Mouse (Mus musculus) MEL (cell line): ENCODE measurements around the gene Taf5.

Experiments
- CTCF ChIP-seq, 3 experiments: IDR thresholded peaks in 2 of 3; conservative IDR thresholded peaks in 1 of 3; 2 replicates each; pipeline ENCODE4 v1.5.1; 2011 to 2012; ENCODE audit warnings: low read length in 3 of 3, low read depth in 2 of 3, mild to moderate bottlenecking in 2 of 3, improper control_type of control experiment in 1 of 3, inconsistent platforms in 1 of 3, mixed read lengths in 1 of 3, moderate library complexity in 1 of 3; ENCODE audit not compliant: control insufficient read depth in 1 of 3, insufficient read depth in 1 of 3, poor library complexity in 1 of 3, severe bottlenecking in 1 of 3
- ELF1 ChIP-seq: IDR thresholded peaks from 2 replicates; pipeline ENCODE4 v1.6.1; 2014; ENCODE audit warnings: low read depth, mild to moderate bottlenecking, inconsistent platforms, low read length, improper control_type of control experiment, moderate library complexity
- EP300 ChIP-seq, 2 experiments: IDR thresholded peaks; 2 replicates each; pipeline ENCODE4 v1.6.1; 2011; ENCODE audit warnings: improper control_type of control experiment in 2 of 2, low read length in 2 of 2, low read depth in 1 of 2, mild to moderate bottlenecking in 1 of 2
- HCFC1 ChIP-seq: IDR thresholded peaks from 2 replicates; pipeline ENCODE4 v1.6.1; 2012; ENCODE audit warnings: low read depth, mild to moderate bottlenecking, inconsistent platforms, low read length, improper control_type of control experiment, moderate library complexity
- MAZ ChIP-seq: IDR thresholded peaks from 2 replicates; pipeline ENCODE4 v1.6.1; 2012; ENCODE audit warnings: low read depth, mild to moderate bottlenecking, inconsistent platforms, low read length, improper control_type of control experiment
- POLR2A ChIP-seq, 2 experiments: IDR thresholded peaks; 2 replicates each; pipeline ENCODE4 v1.6.1; 2011 to 2012; ENCODE audit warnings: low read length in 2 of 2, mild to moderate bottlenecking in 2 of 2, control low read depth in 1 of 2, improper control_type of control experiment in 1 of 2, low read depth in 1 of 2, moderate library complexity in 1 of 2; ENCODE audit not compliant: control insufficient read depth in 1 of 2, insufficient read depth in 1 of 2, poor library complexity in 1 of 2
- POLR2AphosphoS5 ChIP-seq: IDR thresholded peaks from 2 replicates; pipeline ENCODE4 v1.6.1; 2012; ENCODE audit warnings: low read depth, borderline replicate concordance, mild to moderate bottlenecking, inconsistent platforms, low read length, moderate library complexity, mixed read lengths
- RAD21 ChIP-seq: IDR thresholded peaks from 2 replicates; pipeline ENCODE4 v1.6.1; 2011; ENCODE audit warnings: mild to moderate bottlenecking, low read depth, low read length, improper control_type of control experiment
- SIN3A ChIP-seq: IDR thresholded peaks from 2 replicates; pipeline ENCODE4 v1.6.1; 2012; ENCODE audit warnings: low read length, improper control_type of control experiment, inconsistent platforms
- ZC3H11A ChIP-seq: IDR thresholded peaks from 2 replicates; pipeline ENCODE4 v1.6.1; 2012; ENCODE audit warnings: low read depth, mild to moderate bottlenecking, inconsistent platforms, low read length, improper control_type of control experiment
- ZKSCAN1 ChIP-seq: IDR thresholded peaks from 2 replicates; pipeline ENCODE4 v1.6.1; 2012; ENCODE audit warnings: low read depth, mild to moderate bottlenecking, inconsistent platforms, low read length, improper control_type of control experiment, moderate library complexity
- ZMIZ1 ChIP-seq: IDR thresholded peaks from 2 replicates; pipeline ENCODE4 v1.6.1; 2012; ENCODE audit warnings: low read depth, mild to moderate bottlenecking, inconsistent platforms, low read length, improper control_type of control experiment, moderate library complexity
- ZNF384 ChIP-seq: IDR thresholded peaks from 2 replicates; pipeline ENCODE4 v1.6.1; 2012; ENCODE audit warnings: low read depth, mild to moderate bottlenecking, inconsistent platforms, low read length, improper control_type of control experiment

DNA sequence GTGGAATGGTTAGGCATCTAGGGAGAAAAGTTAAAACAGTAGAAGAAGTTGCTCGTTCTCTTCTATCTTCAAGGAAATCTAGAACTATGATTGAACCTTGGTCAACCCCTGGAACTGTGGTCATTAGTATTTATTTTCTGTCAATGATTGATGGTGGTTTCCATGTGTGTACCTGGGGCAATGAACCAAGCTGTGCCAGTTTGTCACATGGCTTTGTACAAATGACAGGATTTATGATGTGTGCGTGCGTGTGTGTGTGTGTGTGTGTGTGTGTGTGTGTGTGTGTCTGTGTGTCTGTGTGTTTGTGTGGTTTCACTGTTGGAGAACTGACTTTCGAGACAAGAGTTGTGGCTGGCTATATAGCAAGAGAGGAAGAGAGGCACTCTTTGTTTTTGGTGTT, 14.1 kb upstream of the Taf5 start:
- TF ChIP-seq EP300 (IDR thresholded peaks at IDR 0.05; ENCODE audit: low read depth in 1 of 2, low read length in 2 of 2) (no peak), ZNF384 (no peak), POLR2A (IDR thresholded peaks at IDR 0.05; ENCODE audit: control insufficient read depth in 1 of 2, insufficient read depth in 1 of 2, low read depth in 1 of 2, low read length in 2 of 2, poor library complexity in 1 of 2) (no peak), CTCF (IDR thresholded peaks at IDR 0.05 in 2 of 3, conservative IDR thresholded peaks at IDR 0.05 in 1 of 3; ENCODE audit: control insufficient read depth in 1 of 3, insufficient read depth in 1 of 3, low read depth in 2 of 3, low read length in 3 of 3, poor library complexity in 1 of 3, severe bottlenecking in 1 of 3) (no peak), RAD21 (no peak), ZC3H11A (no peak), SIN3A (no peak), HCFC1 (no peak), ZKSCAN1 (no peak), POLR2AphosphoS5 (no peak), ZMIZ1 (no peak), ELF1 (no peak), MAZ (no peak)
